Mouse (Mus musculus) C2C12 (cell line): ENCODE measurements around the gene Pomt2. TPM values are rescaled to one million over a fixed set of nuclear protein-coding genes. Genes with fewer than 3 reads are reported as not detected.

Source experiments
- H3K27me3 ChIP-seq: one replicate; pipeline ENCODE4 v1.6.1; 2011; ENCODE audit not compliant: control insufficient read depth, insufficient read depth, insufficient read length
- H3K36me3 ChIP-seq: one replicate; pipeline ENCODE4 v1.6.1; 2011; ENCODE audit not compliant: control insufficient read depth, insufficient read depth
- H3K4me3 ChIP-seq: one replicate; pipeline ENCODE4 v1.5.1; 2011; ENCODE audit warnings: mild to moderate bottlenecking, control low read depth; ENCODE audit not compliant: poor library complexity, insufficient read depth, severe bottlenecking
- H3K79me2 ChIP-seq: one replicate; pipeline ENCODE4 v1.6.1; 2011; ENCODE audit not compliant: control insufficient read depth, insufficient read depth
- H3K79me3 ChIP-seq: one replicate; pipeline ENCODE4 v1.6.1; 2011; ENCODE audit warnings: low read depth, control low read depth
- H3ac ChIP-seq: one replicate; pipeline ENCODE3; 2011; ENCODE audit warnings: low read depth; ENCODE audit not compliant: control insufficient read depth, insufficient read length
- CEBPB ChIP-seq: IDR thresholded peaks from one replicate; pipeline ENCODE4 v1.6.1; 2011; ENCODE audit warnings: low read depth, mild to moderate bottlenecking, control low read depth, moderate library complexity
- CTCF ChIP-seq: IDR thresholded peaks from one replicate; pipeline ENCODE4 v1.5.1; 2011; ENCODE audit not compliant: control insufficient read depth, insufficient read depth, insufficient read length
- FOSL1 ChIP-seq: IDR thresholded peaks from one replicate; pipeline ENCODE4 v1.8.0; 2011; ENCODE audit warnings: mild to moderate bottlenecking, low read length; ENCODE audit not compliant: poor library complexity, insufficient read depth, severe bottlenecking
- MAX ChIP-seq: IDR thresholded peaks from one replicate; pipeline ENCODE4 v1.6.1; 2011; ENCODE audit warnings: mild to moderate bottlenecking, control low read depth
- MYOD1 ChIP-seq: IDR thresholded peaks from one replicate; pipeline ENCODE4 v1.6.1; 2011; ENCODE audit warnings: low read depth; ENCODE audit not compliant: control insufficient read depth, insufficient read length
- MYOG ChIP-seq: IDR thresholded peaks from one replicate; pipeline ENCODE4 v1.6.1; 2011; ENCODE audit not compliant: control insufficient read depth, insufficient read length; ENCODE audit errors: extremely low read depth
- USF1 ChIP-seq: IDR thresholded peaks from one replicate; pipeline ENCODE4 v1.6.1; 2011; ENCODE audit warnings: low read depth, mild to moderate bottlenecking, control low read depth, moderate library complexity
- polyA plus RNA-seq: library from polyadenylated mRNA; unstranded; fragments of >200 nt; fragmentation: generic; extraction: Trizol; gene quantifications from one replicate; pipeline ENCODE4 v1.2.1, GENCODE M21; 2012; ENCODE audit warnings: missing spikeins

Pomt2 gene
- polyA plus RNA-seq, 1 experiment = 9.8 TPM

DNA sequence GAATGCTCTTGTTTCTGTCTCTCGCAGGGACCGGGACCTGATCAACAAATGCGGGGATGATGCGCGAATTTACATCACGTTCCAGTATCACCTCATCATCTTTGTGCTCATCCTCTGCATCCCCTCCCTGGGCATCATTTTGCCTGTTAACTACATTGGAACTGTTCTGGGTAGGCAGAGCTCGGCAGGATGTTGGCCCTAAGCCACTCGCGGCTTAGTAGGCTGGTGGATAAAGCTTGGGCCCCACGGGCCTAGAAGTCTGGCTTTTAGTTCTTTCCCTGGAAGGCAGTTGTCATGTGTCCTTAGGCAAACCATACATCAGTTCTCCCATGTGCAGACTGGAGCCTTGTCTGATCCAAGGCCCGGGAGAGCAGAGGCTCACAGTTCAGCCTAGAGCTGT lies 82.3 kb downstream of the Pomt2 start:
- Histone ChIP-seq H3K4me3 (no peak overlapping the region), H3K27me3 (peaks cover 57% of the 10 kb centered on the region), H3K79me3 (no peaks in the 10 kb centered on the region), H3K79me2 (no peaks in the 10 kb centered on the region), H3ac (no peak overlapping the region), H3K36me3 (no peaks in the 10 kb centered on the region)
- TF ChIP-seq MAX (no peak), USF1 (no peak), CEBPB (no peak), FOSL1 (no peak), MYOG (no peak), CTCF (no peak), MYOD1 (no peak)

DNA sequence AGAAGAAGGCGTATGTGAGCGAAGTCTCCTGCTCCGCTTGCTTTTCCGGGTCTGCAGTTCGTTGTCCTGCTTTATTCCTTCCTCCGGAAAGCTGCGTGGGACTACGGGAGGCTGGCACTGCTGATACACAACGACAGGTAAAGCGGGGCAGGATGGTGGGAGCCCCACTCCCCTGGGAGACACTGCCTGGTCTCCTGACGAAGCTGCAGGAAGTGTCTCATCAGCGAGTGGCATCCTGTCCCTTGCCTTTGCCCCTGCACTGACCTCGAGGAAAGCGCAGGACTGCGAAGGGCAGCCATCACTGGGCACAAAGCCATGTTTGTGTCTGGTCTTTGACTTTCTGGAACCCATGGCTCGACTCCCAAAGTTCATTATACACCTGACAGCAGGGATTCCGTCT lies 90.7 kb downstream of the Pomt2 start:
- peaks cover 70% of the 10 kb centered on the region for H3K27me3 ChIP-seq
- H3K4me3 ChIP-seq = no peak overlapping the region
- TF ChIP-seq MAX = no peak
- no peak for TF ChIP-seq CEBPB
- TF ChIP-seq USF1 = no peak
- no peak for TF ChIP-seq MYOD1
- TF ChIP-seq FOSL1 = no peak
- no peak for TF ChIP-seq MYOG
- no peak for TF ChIP-seq CTCF
- H3ac ChIP-seq = no peak overlapping the region
- no peaks in the 10 kb centered on the region for H3K79me2 ChIP-seq
- no peaks in the 10 kb centered on the region for H3K79me3 ChIP-seq
- no peaks in the 10 kb centered on the region for H3K36me3 ChIP-seq

Other genes starting within 250 kb of the Pomt2 start
- 12.0 TPM for gene Cipc, start 200.9 kb downstream of the Pomt2 start, polyA plus RNA-seq
- gene Zdhhc22, start 157.5 kb downstream of the Pomt2 start, polyA plus RNA-seq = not detected
- not detected for gene Tmem63c, start 126.6 kb downstream of the Pomt2 start, polyA plus RNA-seq
- 0.06 TPM for gene Ngb, start 45.4 kb downstream of the Pomt2 start, polyA plus RNA-seq
- 28.4 TPM for gene Gstz1, start 803 bp downstream of the Pomt2 start, polyA plus RNA-seq
- gene Samd15, start 51.8 kb upstream of the Pomt2 start, polyA plus RNA-seq = 0.26 TPM
- gene Tmed8, start 52.5 kb upstream of the Pomt2 start, polyA plus RNA-seq = 2.6 TPM
- 0.18 TPM for gene Noxred1, start 90.8 kb upstream of the Pomt2 start, polyA plus RNA-seq
- gene Vipas39, start 118.3 kb upstream of the Pomt2 start, polyA plus RNA-seq = 23.2 TPM
- gene Ahsa1, start 118.5 kb upstream of the Pomt2 start, polyA plus RNA-seq = 226 TPM
- gene Ism2, start 151.7 kb upstream of the Pomt2 start, polyA plus RNA-seq = 0.18 TPM
- gene Sptlc2, start 240.4 kb upstream of the Pomt2 start, polyA plus RNA-seq = 44.7 TPM